Mouse (Mus musculus) heart, embryonic 13.5 days (tissue): ENCODE measurements around the gene Gpr180. TPM values are rescaled to one million over a fixed set of nuclear protein-coding genes. Genes with fewer than 3 reads are reported as not detected.

ENCODE experiments used
- ATAC-seq: fragments of 200-750 bp; cut with Nextera tagmentation; 2 replicates; pipeline ENCODE4 v1.8.0; 2017; ENCODE audit warnings: moderate TSS enrichment; ENCODE audit not compliant: insufficient number of reproducible peaks, low FRiP score, low TSS enrichment; ENCODE audit errors: extremely low read depth
- H3K27ac ChIP-seq: fragments of 300-500 bp; sonication (generic); replicated peaks from 2 replicates; pipeline ENCODE4 v1.5.1; 2015; ENCODE audit warnings: moderate library complexity, mild to moderate bottlenecking, inconsistent platforms
- H3K27me3 ChIP-seq: fragments of 300-500 bp; sonication (generic); replicated peaks from 2 replicates; pipeline ENCODE4 v1.6.1; 2015; ENCODE audit warnings: mild to moderate bottlenecking, inconsistent platforms
- H3K36me3 ChIP-seq: fragments of 300-500 bp; sonication (generic); 2 replicates; pipeline ENCODE4 v1.6.1; 2015; ENCODE audit warnings: mild to moderate bottlenecking, inconsistent platforms
- H3K4me1 ChIP-seq: fragments of 300-500 bp; sonication (generic); 2 replicates; pipeline ENCODE4 v1.6.1; 2015; ENCODE audit warnings: inconsistent platforms
- H3K4me2 ChIP-seq: fragments of 300-500 bp; sonication (generic); 2 replicates; pipeline ENCODE4 v1.6.1; 2015; ENCODE audit warnings: inconsistent platforms, mild to moderate bottlenecking, moderate library complexity
- H3K4me3 ChIP-seq: fragments of 300-500 bp; sonication (generic); 2 replicates; pipeline ENCODE4 v1.5.1; 2015; ENCODE audit warnings: moderate library complexity, mild to moderate bottlenecking, inconsistent platforms
- H3K9ac ChIP-seq: fragments of 300-500 bp; sonication (generic); 2 replicates; pipeline ENCODE4 v1.6.1; 2015; ENCODE audit warnings: inconsistent platforms, mild to moderate bottlenecking, moderate library complexity
- H3K9me3 ChIP-seq: fragments of 300-500 bp; sonication (generic); 2 replicates; pipeline ENCODE4 v1.6.1; 2016; ENCODE audit warnings: inconsistent platforms
- WGBS: fragments of 180-500 bp; shearing (Covaris S2); methylation state at CpG from one replicate; pipeline ENCODE4 v1.1.7; 2015; ENCODE audit warnings: mixed read lengths; 5-methylcytosine and 5-hydroxymethylcytosine counted together
- polyA plus RNA-seq: library from polyadenylated mRNA; unstranded; fragments of >200 nt; fragmentation: Nextera tagmentation; extraction: Ambion mirVana; gene quantifications from 2 replicates; pipeline ENCODE4 v1.2.1, GENCODE M21; 2015

The Gpr180 gene
- polyA plus RNA-seq, 1 experiment from 2014 or later, result 40.5 TPM

GRCm38 (mm10) chr14:118126301-118126700, 10.7 kb upstream of the Gpr180 start:
- Histone ChIP-seq H3K27me3 (no peaks in the 10 kb centered on the region), H3K9me3 (no peaks in the 10 kb centered on the region), H3K9ac (no peak overlapping the region), H3K36me3 (peaks cover 82% of the 10 kb centered on the region), H3K4me1 (peaks cover 7% of the 10 kb centered on the region), H3K4me2 (no peak overlapping the region), H3K4me3 (no peak overlapping the region), H3K27ac (no peak overlapping the region)
- WGBS, result 87% methylated on average over 5 of the region's 5 CpGs
- ATAC-seq, result no peak

GRCm38 (mm10) chr14:118131472-118131871, 5.5 kb upstream of the Gpr180 start:
- Histone ChIP-seq H3K4me1 (peaks cover 21% of the 10 kb centered on the region), H3K4me2 (peak overlapping the region; percentile 81), H3K9me3 (0 out of 2 replicates have a peak, but pooled peaks cover 4% of the 10 kb centered on the region), H3K4me3 (peak overlapping the region; percentile 65), H3K27me3 (peaks cover 11% of the 10 kb centered on the region; the same call in 1 of the 2 replicates), H3K9ac (peak overlapping the region; percentile 88), H3K36me3 (peaks cover 34% of the 10 kb centered on the region), H3K27ac (no peak overlapping the region)
- WGBS, result 69% methylated on average over 7 of the region's 7 CpGs
- ATAC-seq, result no peak

- peak overlapping the region; percentile 88 for H3K9ac ChIP-seq
- H3K4me2 ChIP-seq, result peak overlapping the region; percentile 81
- peak overlapping the region; percentile 37 for H3K27ac ChIP-seq
- ATAC-seq, result no peak
- H3K4me3 ChIP-seq, result peak overlapping the region; percentile 65
- 0 out of 2 replicates have a peak, but pooled peaks cover 4% of the 10 kb centered on the region for H3K9me3 ChIP-seq
- WGBS, result 12% methylated on average over 21 of the region's 21 CpGs
- H3K27me3 ChIP-seq, result peaks cover 11% of the 10 kb centered on the region; the same call in 1 of the 2 replicates
- peaks cover 22% of the 10 kb centered on the region for H3K4me1 ChIP-seq
- H3K36me3 ChIP-seq, result peaks cover 27% of the 10 kb centered on the region
Observed at GRCm38 (mm10) chr14:118131931-118132641, 4.9 kb upstream of the Gpr180 start.

- H3K9ac ChIP-seq, result peak within 1 kb of the TSS; percentile 88
- H3K27me3 ChIP-seq, result peaks cover 11% of the 10 kb centered on the region; the same call in 1 of the 2 replicates
- peaks cover 22% of the 10 kb centered on the region for H3K36me3 ChIP-seq
- H3K4me3 ChIP-seq, result peak within 1 kb of the TSS; percentile 65
- under 1% methylated on average over 28 of the region's 28 CpGs for WGBS
- H3K9me3 ChIP-seq, result 0 out of 2 replicates have a peak, but pooled peaks cover 4% of the 10 kb centered on the region
- H3K27ac ChIP-seq, result peak within 1 kb of the TSS; percentile 37
- H3K4me1 ChIP-seq, result peaks cover 22% of the 10 kb centered on the region
- peak; percentile 67 for ATAC-seq
- H3K4me2 ChIP-seq, result peak within 1 kb of the TSS; percentile 81
Observed at GRCm38 (mm10) chr14:118132642-118132977, 4.3 kb upstream of the Gpr180 start, which contains the start of gene Tgds. TSS of gene Tgds (minus strand) at chr14:118132755.

- H3K27ac ChIP-seq, result peak overlapping the region; percentile 68
- peak overlapping the region; percentile 93 for H3K9ac ChIP-seq
- H3K4me2 ChIP-seq, result peak overlapping the region; percentile 90
- ATAC-seq, result no peak
- peaks cover 17% of the 10 kb centered on the region for H3K4me1 ChIP-seq
- under 1% methylated on average over 13 of the region's 13 CpGs for WGBS
- peaks cover 11% of the 10 kb centered on the region; the same call in 1 of the 2 replicates for H3K27me3 ChIP-seq
- peak overlapping the region; percentile 91 for H3K4me3 ChIP-seq
- peaks cover 36% of the 10 kb centered on the region for H3K36me3 ChIP-seq
- 0 out of 2 replicates have a peak, but pooled peaks cover 4% of the 10 kb centered on the region for H3K9me3 ChIP-seq
Observed at GRCm38 (mm10) chr14:118137487-118137886, 529 bp downstream of the Gpr180 start.

GRCm38 (mm10) chr14:118142283-118142682, 5.3 kb downstream of the Gpr180 start:
- Histone ChIP-seq H3K9me3 (no peaks in the 10 kb centered on the region), H3K27me3 (no peaks in the 10 kb centered on the region), H3K4me3 (no peak overlapping the region), H3K36me3 (peaks cover 54% of the 10 kb centered on the region), H3K4me1 (peaks cover 10% of the 10 kb centered on the region), H3K9ac (no peak overlapping the region), H3K4me2 (no peak overlapping the region), H3K27ac (no peak overlapping the region)
- 84% methylated on average over 5 of the region's 5 CpGs for WGBS
- no peak for ATAC-seq

- no peak overlapping the region for H3K4me2 ChIP-seq
- H3K4me3 ChIP-seq, result no peak overlapping the region
- peaks cover 37% of the 10 kb centered on the region for H3K36me3 ChIP-seq
- H3K9ac ChIP-seq, result no peak overlapping the region
- no peaks in the 10 kb centered on the region for H3K4me1 ChIP-seq
- no peaks in the 10 kb centered on the region for H3K27me3 ChIP-seq
- ATAC-seq, result no peak
- 92% methylated on average over 13 of the region's 13 CpGs for WGBS
- no peaks in the 10 kb centered on the region for H3K9me3 ChIP-seq
- no peak overlapping the region for H3K27ac ChIP-seq
Observed at GRCm38 (mm10) chr14:118148046-118148445, 11.1 kb downstream of the Gpr180 start.

GRCm38 (mm10) chr14:118148554-118148953, 11.6 kb downstream of the Gpr180 start:
- Histone ChIP-seq H3K4me3 (no peak overlapping the region), H3K4me1 (no peaks in the 10 kb centered on the region), H3K27me3 (no peaks in the 10 kb centered on the region), H3K9ac (no peak overlapping the region), H3K9me3 (no peaks in the 10 kb centered on the region), H3K4me2 (no peak overlapping the region), H3K27ac (no peak overlapping the region), H3K36me3 (peaks cover 39% of the 10 kb centered on the region)
- WGBS, result 78% methylated on average over 10 of the region's 10 CpGs
- ATAC-seq, result no peak

- WGBS, result 78% methylated on average over 26 of the region's 26 CpGs
Observed at GRCm38 (mm10) chr14:118150656-118151551, 13.9 kb downstream of the Gpr180 start.

GRCm38 (mm10) chr14:118151651-118152293, 14.8 kb downstream of the Gpr180 start:
- no peaks in the 10 kb centered on the region for H3K9me3 ChIP-seq
- H3K36me3 ChIP-seq, result peaks cover 63% of the 10 kb centered on the region
- H3K27ac ChIP-seq, result no peak overlapping the region
- WGBS, result 66% methylated on average over 5 of the region's 5 CpGs
- no peak overlapping the region for H3K4me2 ChIP-seq
- H3K4me1 ChIP-seq, result no peaks in the 10 kb centered on the region
- no peaks in the 10 kb centered on the region for H3K27me3 ChIP-seq
- H3K4me3 ChIP-seq, result no peak overlapping the region
- no peak overlapping the region for H3K9ac ChIP-seq
- ATAC-seq, result no peak

More at GRCm38 (mm10) chr14:118150656-118151551, 13.9 kb downstream of the Gpr180 start:
- H3K36me3 ChIP-seq, result peaks cover 57% of the 10 kb centered on the region
- H3K27me3 ChIP-seq, result no peaks in the 10 kb centered on the region
- H3K4me3 ChIP-seq, result no peak overlapping the region
- H3K4me2 ChIP-seq, result no peak overlapping the region
- H3K9me3 ChIP-seq, result no peaks in the 10 kb centered on the region
- H3K27ac ChIP-seq, result no peak overlapping the region
- no peaks in the 10 kb centered on the region for H3K4me1 ChIP-seq
- ATAC-seq, result no peak
- no peak overlapping the region for H3K9ac ChIP-seq

- Histone ChIP-seq H3K27ac (no peak overlapping the region), H3K4me1 (no peaks in the 10 kb centered on the region), H3K9me3 (no peaks in the 10 kb centered on the region), H3K4me2 (no peak overlapping the region), H3K4me3 (no peak overlapping the region), H3K36me3 (peaks cover 61% of the 10 kb centered on the region), H3K27me3 (no peaks in the 10 kb centered on the region), H3K9ac (no peak overlapping the region)
- WGBS, result 84% methylated on average over 8 of the region's 8 CpGs
- no peak for ATAC-seq
Observed at GRCm38 (mm10) chr14:118152294-118152651, 15.3 kb downstream of the Gpr180 start.
